Mouse (Mus musculus): ENCODE measurements around the gene Cd47. TPM values are rescaled to one million over a fixed set of nuclear protein-coding genes. Genes with fewer than 3 reads are reported as not detected.

The Cd47 gene
- polyA plus RNA-seq, 1 experiment: 56.8 TPM

- H3K27me3 ChIP-seq (ENCODE audit: control insufficient read depth, insufficient read depth, low read length): no peaks in the 10 kb centered on the region
- peak overlapping the region; percentile 100 for H3K27ac ChIP-seq (ENCODE audit: insufficient read depth, low read length)
- peak overlapping the region; percentile 89 for H3K4me3 ChIP-seq (ENCODE audit: extremely low read depth, insufficient read depth, insufficient read length)
- H3K4me1 ChIP-seq (ENCODE audit: control insufficient read depth, insufficient read depth, insufficient read length): peaks cover 22% of the 10 kb centered on the region
- peak in 1 of 2 experiments; percentile 31 for DNase-seq (ENCODE audit: low read depth in 1 of 2, low spot score in 2 of 2)
- peaks cover 7% of the 10 kb centered on the region for H3K36me3 ChIP-seq (ENCODE audit: control insufficient read depth, insufficient read depth, low read length)
- TF ChIP-seq POLR2A (IDR thresholded peaks at IDR 0.05; ENCODE audit: low read depth, low read length): no peak; the same call in 1 of the 2 replicates
- no peak for TF ChIP-seq CTCF (IDR thresholded peaks at IDR 0.05; ENCODE audit: extremely low read depth, insufficient read depth, insufficient read length, insufficient replicate concordance)
- WGBS: under 1% methylated on average over 39 of the region's 39 CpGs
These were observed 55.6 kb downstream of the Cd47 start for GRCm38 (mm10) chr16:49855836-49856503.

DNA sequence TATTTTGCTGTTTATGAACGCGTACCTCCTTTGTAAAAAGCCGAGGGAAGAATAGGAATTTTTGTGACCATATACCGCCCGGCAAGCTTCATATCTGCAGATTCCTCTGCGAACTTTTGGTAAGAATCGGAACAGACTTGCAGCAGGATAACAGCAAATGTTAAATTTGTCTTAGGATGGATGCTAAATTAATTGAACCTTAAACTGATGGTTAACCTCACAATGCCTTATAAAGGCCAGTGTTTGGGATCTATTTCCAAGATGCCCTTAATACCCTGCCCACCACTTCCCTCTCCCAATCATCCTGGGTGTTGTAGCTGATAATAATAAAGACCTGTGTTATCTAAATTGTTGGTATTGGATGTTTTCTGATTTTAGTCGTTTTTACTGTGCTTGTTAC lies 56.3 kb downstream of the Cd47 start:
- H3K4me3 ChIP-seq (ENCODE audit: extremely low read depth, insufficient read depth, insufficient read length): peak overlapping the region; percentile 89
- no peak for DNase-seq (ENCODE audit: low read depth in 1 of 2, low spot score in 2 of 2)
- peaks cover 25% of the 10 kb centered on the region for H3K4me1 ChIP-seq (ENCODE audit: control insufficient read depth, insufficient read depth, insufficient read length)
- H3K36me3 ChIP-seq (ENCODE audit: control insufficient read depth, insufficient read depth, low read length): peaks cover 7% of the 10 kb centered on the region
- no peak for TF ChIP-seq CTCF (IDR thresholded peaks at IDR 0.05; ENCODE audit: extremely low read depth, insufficient read depth, insufficient read length, insufficient replicate concordance)
- no peak for TF ChIP-seq POLR2A (IDR thresholded peaks at IDR 0.05; ENCODE audit: low read depth, low read length)
- no peaks in the 10 kb centered on the region for H3K27me3 ChIP-seq (ENCODE audit: control insufficient read depth, insufficient read depth, low read length)
- 1% methylated on average over 8 of the region's 8 CpGs for WGBS
- peak overlapping the region; percentile 100 for H3K27ac ChIP-seq (ENCODE audit: insufficient read depth, low read length)

GRCm38 (mm10) chr16:49857504-49858160 lies 57.3 kb downstream of the Cd47 start:
- peaks cover 28% of the 10 kb centered on the region for H3K4me1 ChIP-seq (ENCODE audit: control insufficient read depth, insufficient read depth, insufficient read length)
- H3K4me3 ChIP-seq (ENCODE audit: extremely low read depth, insufficient read depth, insufficient read length): peak overlapping the region; percentile 58
- under 1% methylated on average over 8 of the region's 8 CpGs for WGBS
- H3K27ac ChIP-seq (ENCODE audit: insufficient read depth, low read length): peak overlapping the region; percentile 83
- TF ChIP-seq POLR2A (IDR thresholded peaks at IDR 0.05; ENCODE audit: low read depth, low read length) (no peak), CTCF (IDR thresholded peaks at IDR 0.05; ENCODE audit: extremely low read depth, insufficient read depth, insufficient read length, insufficient replicate concordance) (no peak)
- no peaks in the 10 kb centered on the region for H3K27me3 ChIP-seq (ENCODE audit: control insufficient read depth, insufficient read depth, low read length)
- H3K36me3 ChIP-seq (ENCODE audit: control insufficient read depth, insufficient read depth, low read length): peaks cover 7% of the 10 kb centered on the region
- peak in 1 of 2 experiments; percentile 25 for DNase-seq (ENCODE audit: low read depth in 1 of 2, low spot score in 2 of 2)

GRCm38 (mm10) chr16:49858161-49858906 lies 58.0 kb downstream of the Cd47 start:
- no peak for TF ChIP-seq POLR2A (IDR thresholded peaks at IDR 0.05; ENCODE audit: low read depth, low read length)
- TF ChIP-seq CTCF (IDR thresholded peaks at IDR 0.05; ENCODE audit: extremely low read depth, insufficient read depth, insufficient read length, insufficient replicate concordance): no peak
- Histone ChIP-seq H3K36me3 (ENCODE audit: control insufficient read depth, insufficient read depth, low read length) (peaks cover 7% of the 10 kb centered on the region), H3K27ac (ENCODE audit: insufficient read depth, low read length) (peak overlapping the region; percentile 73), H3K27me3 (ENCODE audit: control insufficient read depth, insufficient read depth, low read length) (no peaks in the 10 kb centered on the region), H3K4me3 (ENCODE audit: extremely low read depth, insufficient read depth, insufficient read length) (peak overlapping the region; percentile 46), H3K4me1 (ENCODE audit: control insufficient read depth, insufficient read depth, insufficient read length) (peaks cover 25% of the 10 kb centered on the region)
- WGBS: 2% methylated on average over 9 of the region's 9 CpGs
- DNase-seq (ENCODE audit: low read depth in 1 of 2, low spot score in 2 of 2): no peak

DNA sequence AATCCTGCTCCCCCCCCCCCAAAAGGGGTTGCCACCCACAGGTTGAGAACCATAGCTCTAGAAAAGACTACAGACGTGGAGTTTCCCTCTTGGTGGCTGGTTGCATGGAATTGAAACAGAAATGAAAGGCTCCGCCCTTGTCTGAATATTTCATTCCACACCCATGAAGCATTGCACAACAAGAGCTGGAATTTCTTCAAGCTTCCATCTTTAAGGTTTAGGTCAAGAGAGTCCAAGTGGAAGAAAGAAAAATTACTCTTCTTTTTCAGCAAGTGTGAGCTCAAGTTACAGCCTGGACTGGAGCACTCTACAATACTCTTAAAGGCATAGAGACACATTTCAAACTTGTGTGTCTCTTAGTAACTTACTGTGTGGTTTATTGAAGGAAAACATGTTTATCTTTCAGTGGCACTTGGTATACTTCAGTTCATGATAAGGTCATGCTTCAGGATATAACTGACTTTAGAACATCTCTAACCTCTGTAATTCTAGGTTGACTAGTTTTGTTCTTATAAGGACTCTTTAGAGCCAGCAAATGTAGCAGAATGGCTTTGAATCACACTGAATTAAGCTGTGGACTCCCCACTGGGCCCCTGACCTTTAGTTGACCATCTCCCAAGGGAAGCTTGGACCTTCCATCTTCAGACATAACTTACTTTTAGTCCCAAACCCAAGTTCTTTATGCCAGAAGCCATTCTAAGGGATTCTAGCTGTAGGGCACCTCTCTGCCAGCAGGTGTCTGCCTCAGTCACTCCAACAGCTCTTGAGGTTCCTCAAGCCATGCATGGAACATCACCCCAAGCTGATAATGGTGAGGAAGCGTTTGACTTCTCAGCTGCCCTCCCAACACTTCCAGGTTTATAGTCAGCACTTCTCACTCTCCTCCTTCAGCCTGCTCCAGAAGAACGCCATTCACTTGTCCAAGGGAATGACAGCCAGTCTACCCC lies 58.8 kb downstream of the Cd47 start:
- WGBS: 36% methylated on average over 4 of the region's 4 CpGs
- TF ChIP-seq CTCF (IDR thresholded peaks at IDR 0.05; ENCODE audit: extremely low read depth, insufficient read depth, insufficient read length, insufficient replicate concordance): peak; percentile 45; the same call in 1 of the 2 replicates
- no peak for TF ChIP-seq POLR2A (IDR thresholded peaks at IDR 0.05; ENCODE audit: low read depth, low read length)
- peaks cover 7% of the 10 kb centered on the region for H3K36me3 ChIP-seq (ENCODE audit: control insufficient read depth, insufficient read depth, low read length)
- H3K4me3 ChIP-seq (ENCODE audit: extremely low read depth, insufficient read depth, insufficient read length): peak overlapping the region; percentile 46
- peak in 1 of 2 experiments; percentile 40 for DNase-seq (ENCODE audit: low read depth in 1 of 2, low spot score in 2 of 2)
- peak overlapping the region; percentile 64 for H3K27ac ChIP-seq (ENCODE audit: insufficient read depth, low read length)
- peaks cover 26% of the 10 kb centered on the region for H3K4me1 ChIP-seq (ENCODE audit: control insufficient read depth, insufficient read depth, insufficient read length)
- H3K27me3 ChIP-seq (ENCODE audit: control insufficient read depth, insufficient read depth, low read length): no peaks in the 10 kb centered on the region

- DNase-seq (ENCODE audit: low read depth in 1 of 2, low spot score in 2 of 2): no peak
- Histone ChIP-seq H3K4me1 (ENCODE audit: control insufficient read depth, insufficient read depth, insufficient read length) (peaks cover 26% of the 10 kb centered on the region), H3K4me3 (ENCODE audit: extremely low read depth, insufficient read depth, insufficient read length) (no peak overlapping the region), H3K27ac (ENCODE audit: insufficient read depth, low read length) (no peak overlapping the region), H3K36me3 (ENCODE audit: control insufficient read depth, insufficient read depth, low read length) (peaks cover 9% of the 10 kb centered on the region), H3K27me3 (ENCODE audit: control insufficient read depth, insufficient read depth, low read length) (no peaks in the 10 kb centered on the region)
- WGBS: 93% methylated on average over 1 of the region's 1 CpGs
- TF ChIP-seq CTCF (IDR thresholded peaks at IDR 0.05; ENCODE audit: extremely low read depth, insufficient read depth, insufficient read length, insufficient replicate concordance) (no peak), POLR2A (IDR thresholded peaks at IDR 0.05; ENCODE audit: low read depth, low read length) (no peak)
These were observed 61.7 kb downstream of the Cd47 start for GRCm38 (mm10) chr16:49861986-49862385.
